Mouse (Mus musculus) intestine, embryonic 16.5 days (tissue): ENCODE measurements around the gene Lclat1. TPM values are rescaled to one million over a fixed set of nuclear protein-coding genes. Genes with fewer than 3 reads are reported as not detected.
"Not testable (repeated sequence)": the region's sequence is repeated elsewhere in the genome, so short reads cannot be mapped to it uniquely, and the experiment has no call there.

Source experiments
- ATAC-seq: fragments of 200-750 bp; cut with Nextera tagmentation; 2 replicates; pipeline ENCODE4 v1.8.0; 2017; ENCODE audit warnings: moderate TSS enrichment, moderate library complexity
- H3K27ac ChIP-seq: fragments of 300-500 bp; sonication (generic); 2 replicates; pipeline ENCODE4 v1.5.1; 2014; ENCODE audit warnings: mild to moderate bottlenecking, low read length
- H3K27me3 ChIP-seq: fragments of 300-500 bp; sonication (generic); replicated peaks from 2 replicates; pipeline ENCODE4 v1.6.1; 2014; ENCODE audit warnings: low read length, control low read depth, mixed read lengths; ENCODE audit not compliant: control insufficient read depth, insufficient read depth
- H3K36me3 ChIP-seq: fragments of 300-500 bp; sonication (generic); 2 replicates; pipeline ENCODE4 v1.6.1; 2014; ENCODE audit warnings: low read length, control low read depth; ENCODE audit not compliant: control insufficient read depth, insufficient read depth
- H3K4me1 ChIP-seq: fragments of 300-500 bp; sonication (generic); 2 replicates; pipeline ENCODE4 v1.6.1; 2014; ENCODE audit warnings: low read length, control low read depth, mixed read lengths; ENCODE audit not compliant: control insufficient read depth, insufficient read depth
- H3K4me2 ChIP-seq: fragments of 300-500 bp; sonication (generic); 2 replicates; pipeline ENCODE4 v1.6.1; 2014; ENCODE audit warnings: low read depth, low read length, control low read depth
- H3K4me3 ChIP-seq: fragments of 300-500 bp; sonication (generic); 2 replicates; pipeline ENCODE4 v1.5.1; 2014; ENCODE audit warnings: mild to moderate bottlenecking, low read length
- H3K9ac ChIP-seq: fragments of 300-500 bp; sonication (generic); 2 replicates; pipeline ENCODE4 v1.6.1; 2014; ENCODE audit warnings: low read depth, low read length
- H3K9me3 ChIP-seq: fragments of 300-500 bp; sonication (generic); 2 replicates; pipeline ENCODE4 v1.6.1; 2016; ENCODE audit warnings: low read length, control low read depth; ENCODE audit not compliant: control insufficient read depth
- WGBS: fragments of 180-500 bp; shearing (Covaris S2); extraction: QIAGEN DNeasy Blood & Tissue Kit; methylation state at CpG from one replicate; pipeline ENCODE4 v1.1.7; 2014; 5-methylcytosine and 5-hydroxymethylcytosine counted together
- polyA plus RNA-seq: library from polyadenylated mRNA; unstranded; fragments of >200 nt; fragmentation: Nextera tagmentation; extraction: Ambion mirVana; gene quantifications from 2 replicates; pipeline ENCODE4 v1.2.1, GENCODE M21; 2015

The Lclat1 gene
- polyA plus RNA-seq, 1 experiment from 2014 or later: 31.6 TPM

DNA sequence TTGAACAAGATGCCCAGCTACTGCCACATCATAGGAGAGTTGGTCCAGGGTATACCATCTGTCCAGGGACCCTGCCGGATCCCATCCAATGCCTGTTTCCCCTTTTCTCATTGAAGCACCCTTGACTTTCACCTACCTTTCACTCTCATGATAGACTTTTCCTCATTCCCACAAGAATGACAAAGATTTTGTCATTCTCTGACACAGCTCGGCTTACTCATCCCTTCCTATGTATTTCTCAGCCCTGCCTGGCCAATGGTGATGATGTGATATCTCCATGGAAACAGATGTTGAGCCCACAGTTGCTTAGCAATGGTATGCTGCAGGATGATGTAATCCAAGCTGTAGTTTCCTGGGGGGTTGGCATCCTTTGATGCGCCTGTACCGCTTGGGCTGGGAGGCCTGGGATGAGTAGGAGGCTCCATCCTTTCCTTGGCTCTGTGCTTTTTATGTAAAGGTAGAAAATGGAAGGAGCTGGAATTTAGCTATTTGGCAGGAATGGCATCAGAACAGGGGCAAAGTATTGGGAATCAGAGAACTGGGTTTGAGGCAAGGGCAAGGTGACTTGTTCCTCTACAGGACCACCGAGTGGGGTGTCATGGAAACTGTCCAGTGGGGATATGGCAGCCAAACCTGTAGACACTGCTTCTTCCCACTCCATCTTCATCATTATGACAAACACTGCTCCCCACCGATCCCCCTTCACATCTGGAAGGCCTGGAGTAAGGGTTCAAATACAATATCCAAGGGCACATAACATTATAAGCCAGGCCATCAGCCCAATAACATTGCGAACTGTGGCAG, 164.2 kb downstream of the Lclat1 start:
- ATAC-seq: no peak
- no peak overlapping the region for H3K4me3 ChIP-seq

DNA sequence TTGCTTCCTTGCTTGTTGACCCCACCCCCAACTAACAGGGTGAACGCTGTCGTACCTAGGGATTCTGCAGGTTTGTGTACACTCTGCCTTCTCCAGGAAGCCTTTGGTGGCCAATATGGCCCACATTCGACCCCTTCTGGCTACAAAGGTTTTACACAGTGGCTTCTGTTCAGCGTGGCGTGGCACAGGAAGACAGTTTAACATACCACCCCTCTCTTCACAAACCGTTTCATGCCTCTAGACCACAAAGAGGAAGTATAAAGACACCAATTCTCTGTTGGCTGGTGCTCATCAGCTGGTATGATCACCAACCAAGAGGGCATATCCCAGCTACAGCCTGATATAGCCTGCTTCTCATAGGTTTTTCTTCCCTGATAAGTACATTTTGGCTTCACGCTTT, 166.0 kb downstream of the Lclat1 start:
- WGBS: 81% methylated on average over 7 of the region's 7 CpGs
- Histone ChIP-seq H3K36me3 (no peaks in the 10 kb centered on the region), H3K4me3 (no peak overlapping the region), H3K4me2 (no peak overlapping the region), H3K4me1 (no peaks in the 10 kb centered on the region), H3K9ac (no peak overlapping the region), H3K27ac (no peak overlapping the region), H3K27me3 (no peaks in the 10 kb centered on the region), H3K9me3 (no peaks in the 10 kb centered on the region)
- ATAC-seq: no peak

More for the DNA sequence above, 164.2 kb downstream of the Lclat1 start:
- Histone ChIP-seq H3K36me3 (no peaks in the 10 kb centered on the region), H3K4me1 (no peaks in the 10 kb centered on the region), H3K27me3 (no peaks in the 10 kb centered on the region), H3K9ac (no peak overlapping the region), H3K4me2 (no peak overlapping the region), H3K27ac (no peak overlapping the region), H3K9me3 (no peaks in the 10 kb centered on the region)
- WGBS: 84% methylated on average over 7 of the region's 7 CpGs

- no peak overlapping the region for H3K27ac ChIP-seq
- no peaks in the 10 kb centered on the region for H3K4me1 ChIP-seq
- 75% methylated on average over 10 of the region's 10 CpGs for WGBS
- no peak overlapping the region for H3K4me3 ChIP-seq
- ATAC-seq: no peak
- no peaks in the 10 kb centered on the region for H3K27me3 ChIP-seq
- H3K9ac ChIP-seq: no peak overlapping the region
- no peaks in the 10 kb centered on the region for H3K36me3 ChIP-seq
- no peak overlapping the region for H3K4me2 ChIP-seq
- no peaks in the 10 kb centered on the region for H3K9me3 ChIP-seq
These were observed 167.3 kb downstream of the Lclat1 start for GRCm38 (mm10) chr17:73275066-73275465.

DNA sequence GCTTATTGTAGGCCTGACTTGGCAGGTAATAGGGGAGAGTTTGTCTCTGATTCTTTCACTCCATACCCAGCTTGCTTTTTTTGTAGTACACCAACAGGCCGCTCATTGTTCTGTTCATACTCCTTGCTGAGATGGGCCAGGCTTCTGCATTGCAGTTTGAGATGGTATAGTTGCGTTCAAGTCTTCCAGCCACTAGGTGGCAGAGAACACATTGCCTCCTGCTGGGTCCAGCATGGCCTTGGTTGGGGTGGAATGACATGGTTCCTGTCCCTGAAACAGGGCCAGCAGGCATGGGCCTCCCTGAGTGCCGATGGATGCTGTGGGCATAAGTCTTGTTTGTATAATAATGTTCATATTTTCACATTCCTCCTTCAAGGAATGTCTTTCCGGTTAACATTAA, 170.0 kb downstream of the Lclat1 start:
- Histone ChIP-seq H3K9me3 (no peaks in the 10 kb centered on the region), H3K36me3 (no peaks in the 10 kb centered on the region), H3K4me2 (no peak overlapping the region), H3K4me3 (no peak overlapping the region), H3K27ac (no peak overlapping the region), H3K4me1 (0 out of 2 replicates have a peak, but pooled peaks cover 3% of the 10 kb centered on the region), H3K9ac (no peak overlapping the region), H3K27me3 (no peaks in the 10 kb centered on the region)
- no peak for ATAC-seq
- 96% methylated on average over 4 of the region's 4 CpGs for WGBS

- 32% methylated on average over 6 of the region's 6 CpGs for WGBS
- H3K27ac ChIP-seq, H3K27me3 ChIP-seq, H3K36me3 ChIP-seq, H3K9ac ChIP-seq, H3K4me3 ChIP-seq, H3K4me2 ChIP-seq, H3K4me1 ChIP-seq, H3K9me3 ChIP-seq: not testable (repeated sequence)
- ATAC-seq: peak; percentile 85
These were observed 174.9 kb downstream of the Lclat1 start for GRCm38 (mm10) chr17:73282702-73283101.

- no peaks in the 10 kb centered on the region for H3K27me3 ChIP-seq
- no peaks in the 10 kb centered on the region for H3K36me3 ChIP-seq
- no peak overlapping the region for H3K9ac ChIP-seq
- H3K4me2 ChIP-seq: no peak overlapping the region
- H3K27ac ChIP-seq: no peak overlapping the region; the same call in 1 of the 2 replicates
- H3K4me3 ChIP-seq: no peak overlapping the region
- ATAC-seq: no peak
- 42% methylated on average over 2 of the region's 2 CpGs for WGBS
- no peaks in the 10 kb centered on the region for H3K9me3 ChIP-seq
- H3K4me1 ChIP-seq: 0 out of 2 replicates have a peak, but pooled peaks cover 9% of the 10 kb centered on the region
These were observed 176.5 kb downstream of the Lclat1 start for GRCm38 (mm10) chr17:73284301-73284700.

Other genes starting within 250 kb of the Lclat1 start
- 5.5 and 7.6 TPM in 2 replicates for gene Lbh, start 189.7 kb upstream of the Lclat1 start, polyA plus RNA-seq